Mouse (Mus musculus): ENCODE measurements around the gene Arglu1.

DNA sequence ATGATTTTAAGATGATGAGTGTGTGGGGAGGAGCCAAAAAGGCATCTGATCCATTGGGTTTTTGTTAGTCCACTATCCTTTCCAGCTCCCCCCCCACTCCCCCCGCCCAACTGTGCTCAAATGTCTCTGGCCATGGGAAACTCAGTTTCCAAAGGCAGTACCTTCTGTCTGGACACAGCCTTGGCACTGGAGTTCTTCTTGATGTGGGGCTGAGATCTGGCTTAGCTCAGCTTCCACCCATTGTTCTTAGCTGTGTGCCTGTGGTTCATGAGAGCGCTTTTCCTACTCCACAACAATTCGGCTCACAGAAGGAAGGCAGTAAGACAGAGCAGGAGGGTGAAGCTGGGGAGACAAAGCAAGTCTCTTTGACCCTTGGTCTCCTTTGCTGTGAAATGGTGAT lies 47.0 kb upstream of the Arglu1 start:
- TF ChIP-seq CTCF (IDR thresholded peaks at IDR 0.05; ENCODE audit: borderline replicate concordance, extremely low read depth, insufficient read depth, insufficient read length) (no peak), POLR2A (IDR thresholded peaks at IDR 0.05; ENCODE audit: borderline replicate concordance, extremely low read depth, insufficient read depth, insufficient read length, poor library complexity, severe bottlenecking) (no peak)
